Mouse (Mus musculus) left cerebral cortex, adult 11 months (tissue): ENCODE results near the gene Pla2g4a.
"Not testable (repeated sequence)": the region's sequence is repeated elsewhere in the genome, so short reads cannot be mapped to it uniquely, and the experiment has no call there.

Experiments
- DNase-seq: peaks from one replicate; pipeline ENCODE4 v3.0.0; 2022; ENCODE audit warnings: low spot score

Pla2g4a gene

DNA sequence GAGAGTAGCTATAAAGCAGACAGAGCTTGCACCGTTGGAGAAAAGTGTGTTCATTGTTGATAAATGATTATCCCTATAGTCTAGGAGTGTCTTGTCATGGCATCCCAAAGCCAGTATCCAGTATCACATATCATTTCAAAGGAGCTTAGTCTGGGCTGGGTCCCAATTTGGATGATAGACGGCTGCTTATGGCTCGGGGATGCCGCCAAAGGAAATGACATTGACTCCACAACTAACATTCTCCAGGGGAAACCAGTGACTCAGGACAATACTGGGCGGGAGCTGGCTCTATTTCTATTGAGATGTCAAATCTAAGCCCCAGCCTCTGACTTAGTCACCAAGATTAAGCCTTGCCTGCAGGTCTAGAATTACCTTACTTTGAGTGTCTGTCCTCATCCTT lies 31.9 kb downstream of the Pla2g4a start:
- DNase-seq = no peak

DNA sequence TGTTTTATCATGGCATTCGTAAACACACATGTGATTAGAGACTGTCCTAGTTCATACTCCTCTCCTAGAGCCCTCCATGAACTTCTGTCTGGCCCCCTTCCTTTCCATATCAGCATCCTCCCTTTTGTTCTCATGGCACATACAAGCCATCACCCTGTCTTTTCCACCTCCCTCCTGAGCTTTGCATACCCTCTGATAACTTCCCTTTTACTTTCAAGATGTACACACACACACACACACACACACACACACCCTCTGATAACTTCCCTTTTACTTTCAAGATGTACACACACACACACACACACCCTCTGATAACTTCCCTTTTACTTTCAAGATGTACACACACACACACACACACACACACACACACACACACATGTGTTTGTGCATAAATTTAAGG lies 37.4 kb downstream of the Pla2g4a start:
- not testable (repeated sequence) for DNase-seq

DNA sequence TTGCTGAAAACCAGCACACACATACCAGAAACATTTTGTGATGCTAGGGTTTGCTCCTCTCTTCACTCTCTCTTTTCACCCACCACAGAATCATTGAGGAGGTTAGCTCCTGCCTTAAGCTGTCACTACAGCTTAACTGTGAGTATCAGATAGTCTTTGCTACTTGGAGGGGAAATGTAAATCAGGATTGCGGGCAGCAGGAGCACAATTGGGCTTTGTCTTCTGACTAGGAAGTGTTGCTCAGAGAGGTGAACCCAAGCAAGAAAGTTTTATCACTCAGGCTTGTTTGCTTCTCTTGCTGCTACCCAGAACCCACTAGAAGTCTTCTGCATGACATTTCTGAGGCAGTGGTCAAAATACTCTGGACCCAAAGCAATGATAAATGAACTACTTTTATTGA lies 38.9 kb downstream of the Pla2g4a start:
- no peak for DNase-seq

DNA sequence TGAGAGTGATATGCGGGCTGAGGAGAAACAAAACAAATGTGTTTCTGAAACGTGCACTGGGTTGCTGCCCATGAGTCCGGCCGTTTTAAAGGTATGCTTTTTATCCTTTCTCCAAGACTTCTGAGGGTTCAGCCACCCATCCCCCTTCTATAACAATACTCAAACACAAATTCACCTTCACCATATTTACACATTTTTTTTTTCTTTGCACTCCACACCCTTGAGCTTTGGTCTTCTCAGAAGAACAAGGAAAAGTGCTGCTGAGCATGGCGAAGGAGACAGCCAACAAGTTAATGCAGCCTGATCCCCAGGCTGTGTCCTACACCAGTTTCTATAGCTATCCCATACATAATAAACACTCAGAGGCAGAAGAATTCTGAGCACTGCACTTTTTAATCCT lies 39.8 kb downstream of the Pla2g4a start:
- DNase-seq = no peak

DNA sequence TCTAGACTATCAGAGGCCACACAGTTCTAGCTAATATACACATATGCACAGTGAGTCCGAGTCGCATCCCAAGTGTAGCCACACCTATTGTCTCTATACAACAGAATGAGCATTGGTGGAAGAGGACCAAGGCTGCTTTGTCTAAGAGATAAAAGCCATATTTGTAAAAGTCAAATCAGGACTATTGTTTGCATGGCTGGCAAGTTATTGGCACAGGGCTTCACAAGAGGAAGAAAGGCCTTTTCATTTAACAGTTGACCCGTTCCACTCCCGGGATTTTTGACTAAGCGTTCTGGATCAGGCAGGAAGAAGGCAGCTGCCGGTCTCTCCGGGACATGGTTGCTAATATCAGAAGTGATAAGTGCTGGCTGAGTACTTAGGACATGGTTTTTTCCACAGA lies 41.8 kb downstream of the Pla2g4a start:
- no peak for DNase-seq

DNA sequence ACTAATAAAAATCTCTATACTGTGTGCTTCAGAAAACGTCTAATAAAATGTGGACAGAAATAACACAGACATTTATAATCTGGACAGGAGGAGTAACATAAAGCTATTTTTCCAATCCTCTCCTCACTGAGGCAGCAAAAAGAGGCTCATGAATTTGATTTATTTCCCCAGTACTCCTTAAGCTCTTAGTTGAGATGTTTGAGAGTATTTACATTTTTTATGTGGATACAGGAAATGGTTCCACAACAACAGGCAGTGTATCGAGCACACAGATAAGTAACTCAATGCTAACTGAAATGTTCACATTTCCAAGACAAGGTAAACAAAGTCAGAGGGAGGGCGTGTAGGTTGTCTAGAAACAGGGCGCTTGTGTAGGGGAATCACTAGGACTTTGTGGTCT lies 48.1 kb downstream of the Pla2g4a start:
- no peak for DNase-seq

DNA sequence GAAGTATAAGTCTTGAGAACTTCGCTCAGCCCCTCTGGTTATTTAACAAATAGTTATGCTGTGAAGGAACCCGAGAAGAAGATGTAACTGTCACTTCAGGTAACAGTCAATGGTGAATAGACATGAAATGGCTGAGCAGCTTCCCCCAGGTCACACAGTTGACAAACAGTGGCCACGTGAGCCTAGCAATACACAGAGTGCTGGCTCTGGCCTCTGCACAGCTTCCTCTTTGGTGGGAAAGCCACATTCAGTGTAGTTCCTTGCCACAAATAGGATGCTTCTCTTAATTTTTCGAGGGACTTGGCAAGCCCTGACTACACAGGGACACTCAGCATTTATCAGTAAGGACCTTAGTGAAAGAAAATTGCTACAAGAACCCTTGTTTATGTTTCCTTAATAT lies 50.0 kb downstream of the Pla2g4a start:
- no peak for DNase-seq

DNA sequence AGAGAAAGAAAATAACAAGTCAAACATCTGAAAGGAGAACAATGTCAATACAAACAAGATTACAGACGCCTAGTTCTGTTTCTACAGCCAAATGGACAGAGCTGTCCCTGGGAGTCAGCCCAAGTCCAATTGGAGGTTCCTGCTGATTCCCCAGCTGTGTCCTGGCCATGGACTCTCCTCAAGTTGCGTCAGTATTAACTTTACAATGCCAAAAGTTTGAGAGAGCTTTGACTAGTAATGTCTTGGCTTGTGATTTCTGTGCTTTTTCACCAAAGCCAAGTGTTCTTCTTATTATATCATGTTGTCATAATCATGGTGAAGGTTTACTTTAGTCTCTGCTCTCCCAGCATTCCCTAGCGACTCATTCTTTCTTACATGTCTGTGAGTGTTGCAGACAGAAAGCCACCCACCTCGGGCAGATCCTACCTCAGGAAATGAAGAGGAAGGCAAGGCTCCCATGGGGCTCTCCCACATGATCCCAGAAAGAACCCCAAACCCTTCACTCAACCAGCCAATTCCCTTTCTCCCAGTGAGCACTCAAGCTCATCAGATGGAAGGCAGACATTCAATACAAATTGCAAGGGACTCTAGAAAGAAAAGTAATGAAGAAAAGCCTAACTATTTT lies 63.0 kb downstream of the Pla2g4a start:
- DNase-seq = no peak

DNA sequence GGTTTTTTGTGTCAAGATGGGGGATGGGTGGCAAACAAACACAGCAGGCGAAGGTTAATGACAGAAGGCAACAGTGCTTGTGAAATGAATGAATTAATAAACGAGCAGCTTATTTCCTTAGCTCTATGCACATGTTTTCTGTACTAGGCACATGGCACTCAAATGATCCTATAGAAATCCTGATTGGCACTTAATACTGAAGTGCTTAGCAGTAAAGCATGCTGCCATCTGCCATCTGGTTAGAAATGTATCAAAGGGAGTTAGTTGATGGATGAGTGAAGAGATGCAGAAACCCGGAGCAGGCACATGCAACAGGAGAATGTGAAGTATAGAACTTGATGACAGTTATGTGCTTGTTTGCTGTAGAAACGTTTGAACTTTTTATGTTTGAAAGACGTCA lies 64.5 kb downstream of the Pla2g4a start:
- DNase-seq = no peak

DNA sequence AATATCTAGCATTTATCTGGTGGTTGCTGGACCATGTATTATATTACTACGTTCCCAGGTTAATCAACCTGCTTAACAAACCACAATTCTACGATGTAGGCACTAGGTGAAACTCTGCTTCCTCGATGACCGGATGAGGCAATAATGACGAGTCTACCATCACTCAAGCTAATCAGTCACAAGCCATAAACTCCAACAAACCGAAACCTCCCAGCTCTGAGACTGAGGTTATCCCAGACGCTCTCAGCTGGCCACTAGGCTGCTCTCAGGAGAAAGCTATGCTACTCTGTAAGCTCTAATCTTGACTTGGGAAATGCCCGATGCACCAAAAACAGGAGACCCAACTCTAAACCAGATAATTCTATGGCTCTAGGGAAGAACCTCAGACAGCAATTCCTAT lies 66.2 kb downstream of the Pla2g4a start:
- DNase-seq = no peak

DNA sequence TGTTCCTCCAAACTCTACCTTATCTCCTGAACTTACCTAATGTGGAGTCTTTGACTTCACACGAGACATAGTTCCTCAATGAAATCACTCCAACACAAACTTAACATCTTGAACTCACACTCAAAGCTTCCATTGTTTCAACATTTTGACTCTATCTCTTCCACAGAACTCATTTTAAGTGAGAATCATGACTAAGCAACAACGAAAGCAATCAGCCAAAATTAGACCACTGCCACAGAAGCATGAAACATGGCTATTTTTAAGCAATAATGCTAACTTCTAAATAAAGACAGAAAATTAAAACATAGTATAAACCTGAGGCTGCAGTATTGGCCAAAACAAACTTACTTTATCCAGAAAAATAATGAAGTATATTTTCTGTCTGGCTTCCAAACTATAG lies 67.2 kb downstream of the Pla2g4a start:
- DNase-seq = no peak

DNA sequence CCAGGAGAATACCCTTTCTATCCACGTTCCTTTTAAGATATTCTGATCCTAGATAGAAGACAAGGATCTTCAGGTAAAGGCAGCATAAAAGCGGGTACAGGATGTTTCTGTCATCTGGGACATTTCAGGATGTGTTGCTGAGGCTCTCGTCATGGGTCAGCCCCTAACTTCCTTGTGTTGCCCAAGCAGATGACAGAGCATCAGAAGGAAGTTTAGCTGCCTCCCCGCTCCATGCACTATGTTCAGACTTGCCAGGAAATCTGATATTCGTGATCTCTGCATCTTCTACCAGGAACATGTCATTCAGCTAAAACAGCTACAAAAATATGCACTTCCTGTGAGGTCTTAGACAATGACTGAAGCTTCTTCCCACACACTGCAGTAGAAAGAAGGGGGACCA lies 70.0 kb downstream of the Pla2g4a start:
- no peak for DNase-seq

DNA sequence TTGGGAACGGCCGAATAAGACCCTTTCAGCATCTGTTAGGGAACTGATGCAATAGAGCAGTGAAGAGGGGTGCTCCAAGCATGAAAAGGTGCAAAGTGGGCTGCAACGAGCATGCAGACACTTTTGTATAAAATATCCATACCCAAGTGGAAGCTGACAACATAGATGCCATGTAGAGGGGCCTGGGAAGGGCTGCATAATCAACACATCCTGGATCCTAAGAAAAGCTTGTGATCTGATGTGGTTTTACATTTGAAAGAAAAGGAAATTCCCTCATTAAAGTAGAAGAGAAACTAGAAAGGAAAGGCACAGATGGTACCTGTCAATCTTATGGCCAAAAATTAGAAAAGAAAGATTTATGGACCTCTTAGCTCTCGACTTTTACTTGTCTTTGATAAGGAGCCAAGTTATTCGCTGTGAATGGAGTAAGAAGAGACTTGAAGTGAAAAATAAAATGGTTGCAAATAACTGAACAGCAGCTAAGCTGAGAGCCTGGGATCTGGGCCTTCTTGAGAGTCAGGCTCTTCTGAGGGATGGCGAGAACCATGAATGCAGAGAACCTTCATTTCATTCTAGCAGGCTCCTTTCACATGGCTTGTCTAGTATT lies 78.6 kb downstream of the Pla2g4a start:
- DNase-seq = no peak

DNA sequence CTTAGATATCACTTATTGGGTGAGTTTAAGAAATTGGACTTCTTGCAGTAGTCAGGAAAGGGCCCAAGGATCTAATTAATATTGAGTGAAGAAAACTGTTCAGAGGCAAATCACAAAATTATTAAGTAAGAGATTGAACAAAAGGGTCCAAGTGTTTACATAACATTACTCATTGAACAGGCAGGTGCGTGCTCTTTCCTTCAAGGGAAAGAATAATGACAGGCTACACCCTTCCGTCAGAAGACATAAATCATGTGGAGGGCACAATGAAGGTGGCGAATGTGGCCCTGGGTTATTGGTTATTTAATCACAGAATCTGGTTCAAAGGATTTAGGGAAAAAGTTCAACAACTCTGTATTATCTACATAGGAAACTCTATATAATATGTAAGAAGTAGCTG lies 82.9 kb downstream of the Pla2g4a start:
- no peak for DNase-seq

DNA sequence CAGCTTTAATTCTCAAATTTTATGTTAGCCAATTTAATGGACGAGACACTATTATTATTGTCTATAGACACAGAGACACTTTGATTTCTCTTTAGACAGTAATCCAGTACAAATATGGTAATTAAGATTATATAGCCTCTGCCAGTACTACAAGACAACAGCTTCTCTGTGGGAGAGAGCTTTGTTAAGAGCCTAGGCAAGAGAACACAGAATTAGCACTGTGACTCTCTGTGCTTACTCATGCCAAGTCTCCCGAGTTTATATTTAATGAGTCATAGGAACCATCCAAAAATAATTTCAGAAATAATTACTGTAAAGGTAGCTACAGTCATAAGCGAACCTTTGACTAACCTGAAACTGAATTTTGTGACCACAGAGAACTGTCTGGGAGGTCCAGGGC lies 84.6 kb downstream of the Pla2g4a start:
- DNase-seq = peak; percentile 18

DNA sequence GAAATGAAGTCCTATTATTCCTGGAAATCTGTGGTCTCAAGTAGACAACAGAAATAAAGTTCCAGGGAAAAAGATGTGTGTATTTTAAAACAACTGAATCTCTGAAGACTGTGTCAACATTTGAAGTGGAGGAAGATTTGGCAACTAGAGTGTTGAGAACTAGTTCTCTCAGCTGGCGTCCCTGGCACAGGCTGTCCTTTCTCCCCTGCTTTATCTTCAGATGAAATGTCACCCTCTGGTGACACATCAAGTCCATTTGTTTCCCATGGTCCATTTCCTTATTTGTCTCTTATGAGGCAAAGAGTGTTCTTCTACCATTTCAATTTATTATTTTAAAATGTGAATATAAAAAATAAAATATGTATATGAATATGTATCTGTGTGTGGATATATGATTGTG lies 89.5 kb downstream of the Pla2g4a start:
- DNase-seq = no peak

DNA sequence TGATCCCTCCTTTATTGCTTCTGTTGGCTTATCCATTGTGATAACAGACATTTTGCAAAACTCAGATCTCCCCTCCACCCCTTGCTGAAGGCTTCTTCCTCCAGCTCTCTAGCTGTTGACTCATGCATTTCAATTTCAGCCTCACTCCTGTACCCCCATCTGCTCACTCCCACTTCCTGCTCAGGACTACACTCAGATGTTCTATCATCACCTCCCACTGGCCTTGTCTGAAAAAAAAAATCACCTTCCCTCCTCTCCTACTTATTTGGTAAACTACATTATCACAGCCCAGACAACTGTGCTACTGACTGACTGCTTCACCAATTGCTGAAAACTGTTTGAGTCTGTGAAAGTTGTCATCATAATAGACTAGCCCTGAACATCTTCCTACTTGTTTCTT lies 93.8 kb downstream of the Pla2g4a start:
- DNase-seq = peak; percentile 58

DNA sequence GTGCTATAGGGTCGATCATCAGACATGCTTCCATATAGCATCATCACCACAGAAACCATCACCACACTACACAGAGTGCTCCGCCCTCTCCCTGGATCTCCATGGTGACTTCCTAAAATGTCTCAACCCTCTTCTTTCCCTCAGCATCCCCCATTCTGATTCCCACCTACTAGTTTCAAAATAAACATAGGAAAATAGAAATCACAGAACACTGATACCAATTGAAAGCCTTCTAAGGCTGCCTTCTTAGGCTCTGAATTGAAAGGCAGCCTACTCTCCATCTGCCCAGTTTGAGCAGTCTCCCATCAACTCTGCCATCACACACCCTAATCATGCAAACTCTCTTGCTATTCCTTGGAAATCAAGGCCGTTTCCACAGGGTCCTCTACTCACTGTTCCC lies 94.9 kb downstream of the Pla2g4a start:
- DNase-seq = peak; percentile 13

DNA sequence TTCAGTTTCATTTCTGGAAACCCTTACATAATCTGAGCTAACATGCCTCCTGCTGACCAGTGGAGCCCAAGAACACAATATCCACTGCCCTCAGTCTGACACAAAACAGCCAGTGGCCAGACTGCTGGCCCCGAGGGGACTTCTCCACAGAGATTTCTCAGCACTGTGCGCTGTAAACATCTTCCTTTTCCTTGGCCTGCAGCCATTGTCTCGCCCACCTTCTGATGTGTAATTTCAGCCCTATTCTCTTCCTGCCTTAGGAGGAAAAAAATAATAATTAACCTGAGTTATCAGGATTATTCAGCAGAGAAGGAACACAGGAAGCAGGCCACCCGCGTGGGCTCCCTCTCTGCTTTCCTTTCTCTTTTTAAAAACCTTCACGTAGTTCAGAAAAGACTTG lies 98.3 kb downstream of the Pla2g4a start:
- DNase-seq = no peak

DNA sequence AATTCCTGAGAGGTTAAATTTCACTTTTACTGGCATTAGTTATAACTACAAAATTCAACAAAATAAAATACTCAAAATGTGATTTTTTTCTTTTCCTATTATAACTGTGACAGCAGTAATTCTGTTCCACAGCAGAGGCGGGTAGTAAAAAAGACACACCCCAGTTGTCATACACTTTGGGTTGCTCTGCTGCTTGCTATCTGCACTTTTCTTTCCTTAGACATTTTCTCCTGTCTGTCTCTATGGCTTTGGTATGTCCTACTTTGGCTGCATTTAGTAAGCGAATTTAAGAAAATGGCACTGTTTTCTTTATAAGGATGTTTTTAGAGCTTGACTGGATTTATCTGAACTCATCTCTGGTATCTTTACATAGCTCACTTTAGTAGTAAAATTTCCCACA lies 98.9 kb downstream of the Pla2g4a start:
- no peak for DNase-seq

DNA sequence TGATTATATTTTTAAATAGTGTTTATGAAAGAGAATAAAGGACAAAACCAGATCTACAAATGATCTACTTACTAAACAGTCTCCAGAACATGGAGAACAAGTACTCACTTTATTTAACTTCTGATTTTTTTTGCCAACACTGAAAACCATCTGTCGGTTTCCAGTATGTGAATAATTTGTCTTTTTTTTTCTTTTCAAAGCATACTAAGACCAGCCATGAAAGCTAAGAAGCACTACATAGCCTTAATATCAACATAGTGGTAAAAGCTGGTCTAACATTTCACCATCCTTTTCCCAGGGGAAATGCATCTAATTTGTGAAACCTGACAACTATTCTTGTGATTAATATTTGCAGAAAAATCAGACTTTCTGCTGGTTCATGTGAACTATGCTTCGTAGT lies 99.5 kb downstream of the Pla2g4a start:
- DNase-seq = no peak

DNA sequence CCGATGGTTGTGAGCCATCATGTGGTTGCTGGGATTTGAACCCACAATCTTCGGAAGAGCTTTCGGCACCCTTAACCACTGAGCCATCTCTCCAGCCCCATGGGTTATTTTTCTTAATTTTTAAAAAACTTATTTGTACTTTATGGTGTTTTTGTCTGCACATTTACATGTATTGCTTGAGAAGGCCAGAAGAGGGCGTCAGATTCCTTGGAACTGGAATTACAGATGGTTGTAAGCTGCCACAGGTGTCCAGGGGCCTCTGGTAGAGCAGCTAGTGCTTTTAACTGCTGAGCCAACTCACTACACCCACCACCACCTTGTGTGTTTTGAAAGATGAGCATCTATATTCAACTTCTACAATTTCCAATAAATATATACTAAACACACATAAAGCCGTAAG lies 102.4 kb downstream of the Pla2g4a start:
- DNase-seq = no peak

DNA sequence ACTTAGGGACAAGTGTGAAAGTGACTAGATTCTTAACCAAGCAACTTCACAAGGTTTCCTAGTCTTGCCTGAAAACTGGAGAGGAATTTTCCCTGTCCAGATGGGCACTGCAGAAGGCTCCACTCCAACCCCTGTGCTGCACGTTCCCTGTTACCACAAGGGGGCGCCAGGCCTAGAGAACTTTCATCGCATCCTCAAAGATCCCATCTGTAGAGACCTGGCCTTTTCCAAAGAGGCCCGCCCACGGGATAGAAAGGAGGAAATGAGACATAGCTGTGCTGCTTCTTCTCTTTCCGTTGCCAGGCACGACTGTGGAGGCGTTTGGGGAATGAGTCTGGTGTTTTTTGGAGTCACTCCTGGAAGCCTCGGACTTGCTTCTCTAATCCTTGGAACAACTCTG lies 104.4 kb downstream of the Pla2g4a start:
- peak; percentile 78 for DNase-seq

DNA sequence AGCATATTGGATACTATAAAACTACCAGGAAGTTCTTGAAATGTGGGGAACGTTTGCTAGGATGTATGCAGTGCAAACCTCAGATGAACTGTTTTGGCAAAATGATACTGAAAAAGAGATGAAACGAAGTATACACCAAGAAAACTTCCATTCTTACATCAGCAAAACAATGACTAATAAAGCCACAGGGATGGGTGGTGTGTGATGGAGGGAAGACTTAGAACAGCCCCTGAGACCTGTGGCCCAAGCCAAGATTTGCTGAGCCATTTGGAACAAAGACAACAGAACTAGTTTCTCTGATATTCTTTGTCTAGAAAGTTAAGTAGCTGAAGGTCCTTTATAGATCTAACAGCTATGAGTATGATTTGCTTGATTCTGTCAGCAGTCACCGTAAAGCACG lies 105.5 kb downstream of the Pla2g4a start:
- no peak for DNase-seq

DNA sequence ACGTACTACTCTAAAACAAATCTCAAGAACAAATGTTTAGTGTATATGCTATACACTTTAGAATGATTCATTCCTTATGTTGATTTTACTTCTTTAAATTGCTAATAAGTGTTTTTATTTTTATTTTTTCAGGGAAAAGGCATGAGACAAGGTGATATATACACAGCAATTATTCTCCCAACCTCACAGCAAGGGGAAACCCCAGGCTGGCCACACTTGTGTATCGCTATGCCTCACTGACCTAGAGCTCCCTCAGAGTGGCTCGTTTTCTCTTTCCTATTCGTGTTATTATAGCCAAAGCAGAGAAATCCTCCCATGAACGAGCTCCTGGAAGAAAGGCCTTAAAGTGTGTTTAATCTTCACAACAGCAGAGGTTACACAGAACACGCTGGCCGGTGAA lies 106.2 kb downstream of the Pla2g4a start:
- DNase-seq = no peak
